Mouse (Mus musculus) fat pad, adult 2 months (tissue): Measurements from ENCODE around the gene Gmppb.

Experiments
- DNase-seq: peaks from one replicate; pipeline ENCODE4 v3.0.0-alpha.2; 2011; ENCODE audit warnings: low read depth, low spot score; ENCODE audit errors: extremely low read depth

Gmppb gene

DNA sequence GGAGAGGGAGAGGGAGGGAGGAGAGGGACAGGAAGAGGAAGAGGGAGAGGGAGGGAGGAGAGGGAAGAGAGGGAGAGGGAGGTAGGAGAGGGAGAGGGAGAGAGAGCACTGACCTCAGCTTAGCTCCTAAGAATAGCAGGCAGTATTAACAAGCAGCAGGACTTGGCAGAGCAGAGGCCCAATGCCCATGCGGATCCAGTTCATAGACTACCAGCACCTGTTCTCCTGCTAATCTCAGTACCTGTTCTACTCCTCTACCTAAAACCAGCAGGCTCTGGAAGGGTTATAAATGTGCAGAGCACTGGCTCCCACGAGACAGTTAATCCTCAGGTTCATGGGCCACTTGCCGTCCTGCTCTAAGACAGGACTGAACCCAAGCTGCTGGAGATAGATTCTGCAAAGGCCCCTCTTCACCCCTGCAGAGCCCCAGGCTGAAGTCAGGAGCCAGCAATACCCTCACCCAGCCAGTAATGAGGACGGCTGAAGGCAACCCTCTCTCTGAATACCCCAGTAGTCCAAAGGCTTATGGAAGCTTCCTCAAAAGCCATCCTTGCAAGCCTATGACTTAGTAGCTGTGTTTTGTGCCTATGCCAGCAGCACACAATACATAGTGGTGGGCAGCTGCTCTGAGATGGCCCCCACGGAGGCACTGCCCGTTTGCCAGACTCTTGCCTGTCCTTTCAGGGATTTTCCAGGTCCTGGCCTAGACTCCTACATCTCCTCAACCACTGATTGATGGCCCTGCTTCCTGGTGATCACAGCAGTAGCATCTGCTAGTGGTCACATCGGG, 24.3 kb downstream of the Gmppb start:
- no peak for DNase-seq

DNA sequence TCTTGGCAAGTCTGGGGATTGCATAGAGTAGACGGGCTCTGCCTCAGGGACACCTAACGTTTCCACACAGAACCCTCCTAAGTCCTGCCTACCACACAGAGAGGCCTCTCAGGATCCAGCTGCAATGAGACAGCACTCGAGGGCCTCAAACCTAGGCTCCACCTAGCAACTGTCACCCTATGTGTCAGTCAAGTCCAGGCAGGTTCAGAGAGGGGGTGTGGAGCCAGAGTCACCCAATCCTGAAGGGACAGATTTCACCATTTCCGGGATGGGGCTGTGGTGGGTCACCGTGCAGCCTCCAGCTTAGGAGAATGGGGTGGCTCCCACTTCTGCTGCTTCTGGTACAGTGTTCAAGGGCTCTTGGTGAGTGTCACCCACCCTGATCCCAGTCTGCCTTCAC, 31.1 kb downstream of the Gmppb start, which contains the start of gene Mst1:
Mst1 (plus strand) TSS at position 269 of the 400 bp plus-strand sequence.
- DNase-seq = peak; percentile 78

DNA sequence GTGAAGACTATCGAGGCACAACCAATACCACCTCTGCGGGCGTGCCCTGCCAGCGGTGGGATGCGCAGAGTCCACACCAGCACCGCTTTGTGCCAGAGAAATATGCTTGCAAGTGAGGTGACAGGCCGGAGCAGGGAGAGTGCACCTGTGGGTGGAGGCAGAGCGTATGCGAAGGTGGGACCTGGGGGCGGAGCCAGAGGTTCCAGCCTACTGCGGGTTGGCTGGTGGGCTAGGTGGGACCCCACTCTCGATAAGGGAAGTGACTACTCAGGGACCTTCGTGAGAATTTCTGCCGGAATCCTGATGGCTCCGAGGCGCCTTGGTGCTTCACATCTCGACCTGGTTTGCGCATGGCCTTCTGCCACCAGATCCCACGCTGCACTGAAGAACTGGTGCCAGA, 33.5 kb downstream of the Gmppb start:
- no peak for DNase-seq

DNA sequence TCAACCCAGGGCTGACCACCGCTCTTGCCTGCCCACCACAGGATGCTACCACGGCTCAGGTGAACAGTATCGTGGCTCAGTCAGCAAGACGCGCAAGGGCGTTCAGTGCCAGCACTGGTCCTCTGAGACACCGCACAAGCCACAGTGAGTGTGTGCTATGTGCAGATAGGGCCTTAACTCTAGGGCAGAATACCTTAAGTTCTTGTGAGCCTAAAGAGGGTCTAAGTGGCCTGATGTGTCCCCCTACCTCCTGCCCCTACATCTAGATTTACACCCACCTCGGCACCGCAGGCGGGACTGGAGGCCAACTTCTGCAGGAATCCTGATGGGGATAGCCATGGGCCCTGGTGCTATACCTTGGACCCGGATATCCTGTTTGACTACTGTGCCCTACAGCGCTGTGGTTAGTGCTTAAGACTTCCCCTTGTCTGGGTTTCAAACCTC, 34.0 kb downstream of the Gmppb start, which contains the start of gene Rnf123:
Rnf123 (minus strand) TSS at position 359 of the 444 bp plus-strand sequence.
- DNase-seq = no peak

DNA sequence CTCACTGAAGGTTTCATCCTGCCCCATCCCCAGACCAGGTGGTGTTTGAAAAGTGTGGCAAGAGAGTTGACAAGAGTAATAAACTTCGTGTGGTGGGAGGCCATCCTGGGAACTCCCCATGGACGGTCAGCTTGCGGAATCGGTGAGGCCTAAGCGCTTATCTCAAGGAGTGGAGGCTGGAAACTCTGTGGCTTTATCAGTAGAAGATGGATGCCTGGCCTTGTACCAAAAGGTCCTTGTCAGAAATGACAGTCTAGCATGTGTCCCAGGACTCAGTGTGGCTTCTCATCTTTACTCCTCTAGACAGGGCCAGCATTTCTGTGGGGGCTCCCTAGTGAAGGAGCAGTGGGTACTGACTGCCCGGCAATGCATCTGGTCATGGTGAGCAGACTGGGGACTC, 34.5 kb downstream of the Gmppb start:
- no peak for DNase-seq

DNA sequence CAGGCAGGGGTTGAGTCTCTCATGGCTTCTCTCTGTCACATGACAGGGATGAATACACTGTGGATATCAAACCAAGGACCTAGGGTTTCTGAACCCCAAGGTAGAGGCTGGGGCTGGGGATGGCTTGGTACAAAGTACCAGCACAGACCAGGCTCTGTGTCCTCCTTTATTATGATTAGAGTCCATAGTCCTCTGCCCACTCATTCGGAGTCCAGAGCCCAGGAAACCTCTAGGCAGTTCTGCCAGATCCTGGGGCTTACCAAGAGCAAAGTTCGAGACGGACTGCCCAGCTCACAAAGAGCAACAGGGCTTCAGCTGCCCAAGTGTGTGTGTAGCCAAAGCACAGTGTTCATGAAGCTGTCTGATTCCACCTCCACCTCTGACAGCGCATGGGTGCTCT, 36.2 kb downstream of the Gmppb start:
- no peak for DNase-seq

DNA sequence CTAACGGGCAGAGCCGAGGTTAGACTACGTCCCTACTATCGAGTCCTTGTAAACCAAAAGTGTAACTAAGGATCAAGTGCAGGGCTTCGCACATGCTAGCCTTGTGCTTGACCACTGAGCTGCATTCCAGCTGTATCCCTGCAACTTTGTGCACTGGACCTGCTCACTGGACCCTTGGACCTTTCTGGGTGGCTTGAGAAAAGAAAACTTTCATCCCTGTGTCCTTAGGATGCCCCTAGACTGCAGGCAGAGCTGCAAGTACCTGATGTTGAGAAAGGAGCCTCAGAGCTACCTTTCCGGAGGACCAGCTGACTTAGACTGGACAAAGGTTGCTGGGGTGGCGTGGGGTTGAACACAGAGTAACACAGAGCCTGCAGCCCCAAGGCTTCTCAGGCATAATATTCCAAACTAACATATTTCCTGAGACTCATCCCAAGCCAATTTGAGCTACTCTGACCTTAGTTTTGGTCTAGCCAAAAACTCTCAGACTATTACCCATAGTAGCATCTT, 41.6 kb downstream of the Gmppb start:
- no peak for DNase-seq

DNA sequence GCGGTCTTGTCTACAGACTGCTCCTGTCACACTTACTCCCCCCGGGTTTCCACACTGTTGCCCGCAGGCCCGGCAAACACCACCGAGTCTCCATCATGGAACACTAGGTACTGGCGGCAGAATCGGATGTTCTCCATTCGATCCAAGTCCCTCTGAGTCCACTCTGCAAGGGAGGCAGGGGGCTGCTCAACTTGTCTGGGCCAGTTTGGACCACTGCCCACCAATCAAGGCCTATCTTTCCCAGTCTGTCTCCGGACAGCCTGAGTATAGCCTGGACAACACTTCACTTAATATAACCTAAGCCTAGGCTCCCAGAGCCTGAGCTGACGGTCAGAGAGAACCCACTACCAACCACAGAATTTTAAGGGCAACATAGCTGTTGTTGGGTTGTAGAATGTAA, 44.5 kb downstream of the Gmppb start:
- DNase-seq = no peak

DNA sequence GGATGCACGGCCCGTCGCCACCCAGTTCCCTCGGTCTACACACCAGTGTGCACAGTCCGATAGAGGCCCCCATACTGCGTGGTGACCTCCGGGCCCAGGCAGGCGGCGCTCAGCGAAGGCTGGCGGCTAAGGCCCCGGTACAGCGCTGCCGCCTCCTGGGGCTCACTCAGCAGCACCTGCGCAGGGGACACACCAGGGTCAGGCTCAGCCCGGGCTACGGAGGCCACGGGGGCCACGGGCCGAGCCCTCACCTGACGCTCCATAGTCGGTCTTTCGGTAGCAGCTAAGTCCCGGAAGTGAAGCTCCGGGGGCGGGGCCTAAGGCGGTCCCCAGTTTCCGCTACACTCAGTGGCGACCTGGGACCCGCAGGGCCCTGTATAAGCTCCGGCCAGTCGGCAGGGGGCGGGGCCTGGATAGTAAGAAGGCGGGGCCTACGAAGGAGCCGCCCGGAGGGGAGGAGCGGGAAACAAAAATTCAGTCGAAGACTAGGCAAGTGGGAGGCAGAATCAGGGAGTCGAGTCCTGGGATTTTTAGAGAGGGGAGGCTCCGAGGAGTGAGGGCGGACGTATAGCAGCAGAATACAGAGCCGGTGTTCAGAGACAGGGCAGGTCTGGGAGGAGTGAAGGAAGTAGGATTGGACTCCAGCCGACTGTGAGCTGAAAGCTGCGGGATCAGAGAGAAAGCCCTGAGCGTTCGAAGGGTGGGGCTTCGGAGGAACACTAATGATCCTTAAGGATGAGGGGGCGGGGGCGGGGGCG, 45.3 kb downstream of the Gmppb start, which contains the start of gene Apeh:
Apeh (minus strand) TSS at position 423 of the 758 bp plus-strand sequence.
- peak; percentile 52 for DNase-seq

DNA sequence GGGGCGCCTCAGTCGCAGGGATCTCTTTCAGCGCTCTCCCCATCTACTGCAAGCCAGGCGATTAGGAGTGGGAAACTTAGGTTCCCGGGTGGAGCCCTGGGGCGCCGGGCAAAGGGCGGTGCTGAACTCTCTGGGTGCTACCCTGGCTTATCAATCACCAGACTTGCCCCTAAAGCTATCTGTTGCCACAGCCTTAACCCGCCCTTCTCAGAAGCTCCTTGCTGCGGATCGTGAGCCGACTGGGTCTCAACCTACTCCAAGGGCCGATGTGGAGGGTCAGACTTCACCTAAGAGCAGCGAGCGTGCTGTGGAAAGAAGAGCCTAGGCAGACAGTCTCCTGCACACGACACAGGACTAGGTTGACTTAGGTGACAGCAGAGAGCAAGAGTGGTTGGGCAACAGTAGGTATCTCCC, 46.0 kb downstream of the Gmppb start:
- no peak for DNase-seq

DNA sequence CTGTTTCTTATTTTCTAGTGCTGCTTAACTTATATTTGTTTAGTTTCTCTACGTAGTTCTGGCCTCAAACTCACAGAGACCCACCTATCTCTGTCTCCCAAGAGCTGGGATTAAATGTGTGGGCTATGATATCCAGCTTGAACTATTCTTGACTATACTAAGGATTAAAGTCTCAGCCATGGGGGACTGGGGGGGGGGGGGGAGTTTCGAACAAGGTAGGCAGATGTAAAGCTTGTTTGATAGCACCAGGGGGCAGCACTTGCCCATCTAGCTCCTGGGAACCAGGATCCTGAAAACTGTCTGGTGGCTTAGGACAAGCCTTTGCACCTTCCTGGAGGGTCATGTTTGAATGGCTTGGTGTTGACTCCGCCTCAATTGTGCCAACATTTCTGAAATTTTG, 46.5 kb downstream of the Gmppb start:
- DNase-seq = no peak

DNA sequence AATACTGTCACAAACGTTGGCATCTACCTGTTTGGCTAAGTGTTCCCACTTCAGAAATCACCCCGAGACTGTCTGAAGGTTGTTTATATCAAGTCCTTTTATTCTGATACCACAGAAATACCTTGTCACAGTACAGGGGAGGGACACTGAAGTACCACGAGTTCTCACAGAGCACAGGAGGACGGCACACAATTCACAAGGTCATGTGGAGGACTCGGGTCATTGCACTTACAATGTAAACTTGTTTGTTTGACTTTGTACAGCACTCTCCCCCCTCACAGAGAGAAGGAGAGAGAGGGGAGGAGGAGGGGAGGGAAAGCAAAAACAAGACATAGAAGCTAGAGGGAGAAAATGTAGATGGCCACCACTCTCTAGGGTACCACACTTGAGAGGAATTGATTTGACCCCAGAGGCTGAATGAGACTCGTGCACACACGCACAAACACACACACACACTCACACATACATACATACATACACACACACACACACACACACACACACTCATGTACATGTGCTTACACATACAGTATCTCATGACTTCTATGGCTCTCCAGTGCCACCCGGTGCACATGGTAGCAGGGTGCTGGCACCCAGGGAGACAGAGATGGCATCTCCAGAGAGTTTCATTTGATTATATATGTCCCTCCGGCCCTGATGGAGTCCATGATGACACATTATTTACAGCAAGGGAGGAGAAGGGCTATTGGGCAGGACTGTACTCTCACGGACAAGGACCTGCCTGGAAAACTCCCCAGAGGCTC, 47.1 kb downstream of the Gmppb start:
- no peak for DNase-seq

DNA sequence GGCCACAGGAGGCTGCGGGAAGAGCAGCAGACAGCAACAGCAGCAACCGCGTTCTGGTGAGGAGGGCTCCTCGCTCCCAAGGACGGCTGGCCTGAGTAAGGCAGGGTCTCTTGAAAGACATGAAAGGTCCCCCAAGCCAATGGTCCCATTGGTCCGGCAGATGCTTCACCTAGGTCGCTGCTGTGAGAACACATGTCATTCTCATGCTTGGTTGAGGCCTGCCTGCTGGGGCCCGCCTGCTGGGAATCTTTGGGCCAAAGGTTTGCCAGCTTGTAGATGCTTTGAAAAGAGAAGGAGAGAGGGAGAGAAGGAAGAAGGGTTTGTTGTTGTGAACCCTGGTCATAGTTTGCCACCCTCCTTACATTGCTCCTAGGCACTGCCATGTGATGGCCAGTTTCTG, 50.6 kb downstream of the Gmppb start:
- DNase-seq = no peak
